Mouse (Mus musculus): ENCODE measurements around the gene Pusl1. TPM values are rescaled to one million over a fixed set of nuclear protein-coding genes. Genes with fewer than 3 reads are reported as not detected.
A peak's percentile ranks its signal among the peaks of the same experiment; 100 is the strongest.

Gene Pusl1
- polyA plus RNA-seq, 1 experiment, result 30.8 TPM

GRCm38 (mm10) chr4:155851951-155852411 lies 39.6 kb downstream of the Pusl1 start:
- 45% methylated on average over 2 of the region's 2 CpGs for WGBS

GRCm38 (mm10) chr4:155851368-155851767 lies 40.2 kb downstream of the Pusl1 start:
- Histone ChIP-seq H3K4me3 (ENCODE audit: low read depth, low read length) (no peak overlapping the region), H3K27ac (ENCODE audit: insufficient read depth, low read depth, low read length) (no peak overlapping the region), H3K4me1 (ENCODE audit: control insufficient read depth, insufficient read depth, insufficient read length, low read length) (peaks cover 27% of the 10 kb centered on the region), H3K36me3 (ENCODE audit: control insufficient read depth, insufficient read depth, low read length) (peaks cover 26% of the 10 kb centered on the region), H3K27me3 (ENCODE audit: control insufficient read depth, insufficient read depth, low read length) (no peaks in the 10 kb centered on the region)
- 72% methylated on average over 3 of the region's 3 CpGs for WGBS
- TF ChIP-seq POLR2A (IDR thresholded peaks at IDR 0.05; ENCODE audit: low read depth, low read length) (no peak), CTCF (IDR thresholded peaks at IDR 0.05; ENCODE audit: extremely low read depth, insufficient read length, insufficient replicate concordance, low read depth, low read length) (no peak)

More at GRCm38 (mm10) chr4:155851951-155852411, 39.6 kb downstream of the Pusl1 start:
- Histone ChIP-seq H3K4me3 (ENCODE audit: low read depth, low read length) (no peak overlapping the region), H3K4me1 (ENCODE audit: control insufficient read depth, insufficient read depth, insufficient read length, low read length) (peaks cover 27% of the 10 kb centered on the region), H3K27ac (ENCODE audit: insufficient read depth, low read depth, low read length) (no peak overlapping the region), H3K36me3 (ENCODE audit: control insufficient read depth, insufficient read depth, low read length) (peaks cover 30% of the 10 kb centered on the region), H3K27me3 (ENCODE audit: control insufficient read depth, insufficient read depth, low read length) (no peaks in the 10 kb centered on the region)
- TF ChIP-seq POLR2A (IDR thresholded peaks at IDR 0.05; ENCODE audit: low read depth, low read length) (no peak), CTCF (IDR thresholded peaks at IDR 0.05; ENCODE audit: extremely low read depth, insufficient read length, insufficient replicate concordance, low read depth, low read length) (no peak)

GRCm38 (mm10) chr4:155849792-155850451 lies 41.7 kb downstream of the Pusl1 start:
- Histone ChIP-seq H3K4me3 (ENCODE audit: low read depth, low read length) (no peak overlapping the region), H3K27ac (ENCODE audit: insufficient read depth, low read depth, low read length) (peak overlapping the region; percentile 24), H3K27me3 (ENCODE audit: control insufficient read depth, insufficient read depth, low read length) (no peaks in the 10 kb centered on the region), H3K36me3 (ENCODE audit: control insufficient read depth, insufficient read depth, low read length) (peaks cover 11% of the 10 kb centered on the region), H3K4me1 (ENCODE audit: control insufficient read depth, insufficient read depth, insufficient read length, low read length) (peaks cover 27% of the 10 kb centered on the region)
- TF ChIP-seq POLR2A (IDR thresholded peaks at IDR 0.05; ENCODE audit: low read depth, low read length) (no peak), CTCF (IDR thresholded peaks at IDR 0.05; ENCODE audit: extremely low read depth, insufficient read length, insufficient replicate concordance, low read depth, low read length) (no peak)
- WGBS, result 30% methylated on average over 3 of the region's 3 CpGs

- Histone ChIP-seq H3K27me3 (ENCODE audit: control insufficient read depth, insufficient read depth, low read length) (no peaks in the 10 kb centered on the region), H3K27ac (ENCODE audit: insufficient read depth, low read depth, low read length) (peak overlapping the region; percentile 24), H3K4me3 (ENCODE audit: low read depth, low read length) (no peak overlapping the region), H3K36me3 (ENCODE audit: control insufficient read depth, insufficient read depth, low read length) (peaks cover 6% of the 10 kb centered on the region; the same call in 1 of the 2 replicates), H3K4me1 (ENCODE audit: control insufficient read depth, insufficient read depth, insufficient read length, low read length) (peaks cover 27% of the 10 kb centered on the region)
- no peak for TF ChIP-seq POLR2A (IDR thresholded peaks at IDR 0.05; ENCODE audit: low read depth, low read length)
- 54% methylated on average over 2 of the region's 2 CpGs for WGBS
Observed at GRCm38 (mm10) chr4:155849391-155849790, 42.2 kb downstream of the Pusl1 start.

GRCm38 (mm10) chr4:155848434-155849095 lies 43.0 kb downstream of the Pusl1 start:
- no peak for TF ChIP-seq POLR2A (IDR thresholded peaks at IDR 0.05; ENCODE audit: low read depth, low read length)
- no peak for TF ChIP-seq CTCF (IDR thresholded peaks at IDR 0.05; ENCODE audit: extremely low read depth, insufficient read length, insufficient replicate concordance, low read depth, low read length)
- WGBS, result 44% methylated on average over 7 of the region's 7 CpGs
- Histone ChIP-seq H3K36me3 (ENCODE audit: control insufficient read depth, insufficient read depth, low read length) (0 out of 2 replicates have a peak, but pooled peaks cover 2% of the 10 kb centered on the region), H3K27ac (ENCODE audit: insufficient read depth, low read depth, low read length) (peak overlapping the region; percentile 64), H3K4me3 (ENCODE audit: low read depth, low read length) (peak overlapping the region; percentile 91), H3K4me1 (ENCODE audit: control insufficient read depth, insufficient read depth, insufficient read length, low read length) (peaks cover 27% of the 10 kb centered on the region), H3K27me3 (ENCODE audit: control insufficient read depth, insufficient read depth, low read length) (no peaks in the 10 kb centered on the region)

- no peak for TF ChIP-seq POLR2A (IDR thresholded peaks at IDR 0.05; ENCODE audit: low read depth, low read length)
- no peak for TF ChIP-seq CTCF (IDR thresholded peaks at IDR 0.05; ENCODE audit: extremely low read depth, insufficient read length, insufficient replicate concordance, low read depth, low read length)
- 1% methylated on average over 68 of the region's 69 CpGs for WGBS
- H3K27ac ChIP-seq (ENCODE audit: insufficient read depth, low read depth, low read length), result peak overlapping the region; percentile 64
- peak overlapping the region; percentile 91 for H3K4me3 ChIP-seq (ENCODE audit: low read depth, low read length)
- no peaks in the 10 kb centered on the region for H3K27me3 ChIP-seq (ENCODE audit: control insufficient read depth, insufficient read depth, low read length)
- no peaks in the 10 kb centered on the region for H3K36me3 ChIP-seq (ENCODE audit: control insufficient read depth, insufficient read depth, low read length)
- H3K4me1 ChIP-seq (ENCODE audit: control insufficient read depth, insufficient read depth, insufficient read length, low read length), result peaks cover 27% of the 10 kb centered on the region
Observed at GRCm38 (mm10) chr4:155847591-155848352, 43.8 kb downstream of the Pusl1 start.

Measured in small intestine, adult 2 months (tissue).